7 mouse cellular contexts compared by ENCODE assay signal in genomic region chr15:97821321-97821982, GRCm38 (mm10). TPM values are rescaled to one million over a fixed set of nuclear protein-coding genes. Genes with fewer than 3 reads are reported as not detected.
DNase-seq lines count a peak whose midpoint lies in the region; ATAC-seq lines count a peak whose summit lies in the region.

No protein-coding gene starts in this region.

- H3K9ac ChIP-seq in embryonic facial prominence, embryonic 15.5 days, result no peak overlapping the region
- peak overlapping the region; percentile 34 for H3K9ac ChIP-seq in kidney, embryonic 16.5 days (replicated peaks; ENCODE audit: low read length)

- no peak overlapping the region for H3K4me3 ChIP-seq in embryonic facial prominence, embryonic 15.5 days (replicated peaks)
- no peak overlapping the region for H3K4me3 ChIP-seq in kidney, embryonic 16.5 days (ENCODE audit: low read length)

- H3K36me3 ChIP-seq in embryonic facial prominence, embryonic 15.5 days, result 0 out of 2 replicates have a peak, but pooled peaks cover 4% of the 10 kb centered on the region
- peaks cover 3% of the 10 kb centered on the region for H3K36me3 ChIP-seq in kidney, embryonic 16.5 days (ENCODE audit: insufficient read depth, low read length)

- peak; percentile 64 for DNase-seq in 3T3-L1 (ENCODE audit: low read depth, low spot score)
- DNase-seq in CD4-positive helper T cell, adult 2 months (ENCODE audit: low read depth, low spot score), result peak; percentile 84
- no peak for DNase-seq in ovary, postnatal 10 days (ENCODE audit: low spot score)
- DNase-seq in urinary bladder, postnatal 36 days (ENCODE audit: low spot score in 2 of 2), result no peak

- H3K4me2 ChIP-seq in embryonic facial prominence, embryonic 15.5 days (replicated peaks), result no peak overlapping the region
- H3K4me2 ChIP-seq in kidney, embryonic 16.5 days (replicated peaks; ENCODE audit: low read depth, low read length), result peak overlapping the region; percentile 27

- WGBS in embryonic facial prominence, embryonic 15.5 days, result 40% methylated on average over 10 of the region's 10 CpGs
- WGBS in kidney, embryonic 16.5 days, result 21% methylated on average over 10 of the region's 10 CpGs

- H3K4me1 ChIP-seq in embryonic facial prominence, embryonic 15.5 days, result peaks cover 67% of the 10 kb centered on the region
- H3K4me1 ChIP-seq in kidney, embryonic 16.5 days (ENCODE audit: insufficient read depth, low read length), result peaks cover 64% of the 10 kb centered on the region

- H3K27ac ChIP-seq in embryonic facial prominence, embryonic 15.5 days (replicated peaks), result peak overlapping the region; percentile 17; the same call in 1 of the 2 replicates
- peak overlapping the region; percentile 86 for H3K27ac ChIP-seq in kidney, embryonic 16.5 days (ENCODE audit: low read length)

- H3K9me3 ChIP-seq in embryonic facial prominence, embryonic 15.5 days (replicated peaks), result no peaks in the 10 kb centered on the region
- H3K9me3 ChIP-seq in kidney, embryonic 16.5 days (ENCODE audit: low read length), result no peaks in the 10 kb centered on the region

- no peak for ATAC-seq in embryonic facial prominence, embryonic 15.5 days (ENCODE audit: insufficient number of reproducible peaks, low FRiP score, low TSS enrichment, low read depth)
- peak; percentile 40; the same call in 1 of the 2 replicates for ATAC-seq in kidney, embryonic 16.5 days (ENCODE audit: low FRiP score, low TSS enrichment)
- peak; percentile 11 for ATAC-seq in megakaryocyte progenitor cell, adult 5-6 weeks (replicated peaks; ENCODE audit: poor library complexity)

- H3K27me3 ChIP-seq in embryonic facial prominence, embryonic 15.5 days, result no peaks in the 10 kb centered on the region
- H3K27me3 ChIP-seq in kidney, embryonic 16.5 days (ENCODE audit: insufficient read depth, low read length), result no peaks in the 10 kb centered on the region

RNA-seq across cellular contexts. Expression of gene Hdac7, which starts 22.9 kb away (rescaled TPM):
- polyA plus RNA-seq in embryonic facial prominence, embryonic 15.5 days (2015; fragmentation: Nextera tagmentation; extraction: Ambion mirVana), result 37.6 and 37.9 TPM in 2 replicates
- 37.3 and 40.0 TPM in 2 replicates for polyA plus RNA-seq in kidney, embryonic 16.5 days (2015; fragmentation: Nextera tagmentation; extraction: Ambion mirVana)
- 22.1 and 29.2 TPM in 2 replicates for total RNA-seq in megakaryocyte progenitor cell, adult 5-6 weeks (2015)
- 12.6 and 14.0 TPM in 2 replicates for total RNA-seq in megakaryocyte progenitor cell, adult 5-6 weeks (2017)

RNA-seq across cellular contexts. Expression of gene Slc48a1, which starts 43.1 kb away (rescaled TPM):
- polyA plus RNA-seq in embryonic facial prominence, embryonic 15.5 days (2015; fragmentation: Nextera tagmentation; extraction: Ambion mirVana), result 51.2 and 52.7 TPM in 2 replicates
- 81.7 and 81.9 TPM in 2 replicates for polyA plus RNA-seq in kidney, embryonic 16.5 days (2015; fragmentation: Nextera tagmentation; extraction: Ambion mirVana)
- total RNA-seq in megakaryocyte progenitor cell, adult 5-6 weeks (2015), result 83.0 and 94.4 TPM in 2 replicates
- 62.7 and 70.0 TPM in 2 replicates for total RNA-seq in megakaryocyte progenitor cell, adult 5-6 weeks (2017)

RNA-seq across cellular contexts. Expression of gene Rapgef3, which starts 53.7 kb away (rescaled TPM):
- polyA plus RNA-seq in embryonic facial prominence, embryonic 15.5 days (2015; fragmentation: Nextera tagmentation; extraction: Ambion mirVana), result 11.8 and 12.9 TPM in 2 replicates
- polyA plus RNA-seq in kidney, embryonic 16.5 days (2015; fragmentation: Nextera tagmentation; extraction: Ambion mirVana), result 36.3 and 36.4 TPM in 2 replicates
- 4.0 and 4.5 TPM in 2 replicates for total RNA-seq in megakaryocyte progenitor cell, adult 5-6 weeks (2015)
- total RNA-seq in megakaryocyte progenitor cell, adult 5-6 weeks (2017), result 11.7 and 12.0 TPM in 2 replicates

Comparison
In these comparisons a context has a peak if more than half of its experiments do, and no peak if none do; other contexts are left out.
1. DNase-seq: peak in 3T3-L1 (single experiment) and CD4-positive helper T cell, adult 2 months (single experiment); none in ovary, postnatal 10 days (single experiment) and urinary bladder, postnatal 36 days (0 of 2).